Mouse (Mus musculus) hindbrain, embryonic 16.5 days (tissue): ENCODE results near the gene Scyl1. TPM values are rescaled to one million over a fixed set of nuclear protein-coding genes. Genes with fewer than 3 reads are reported as not detected.

Experiments
- ATAC-seq: fragments of 200-750 bp; cut with Nextera tagmentation; 2 replicates; pipeline ENCODE4 v1.8.0; 2017; ENCODE audit warnings: moderate TSS enrichment, moderate library complexity
- H3K27ac ChIP-seq: fragments of 300-500 bp; sonication (generic); 2 replicates; pipeline ENCODE4 v1.5.1; 2014; ENCODE audit warnings: low read depth, mild to moderate bottlenecking, control low read depth, low read length, moderate library complexity
- H3K27me3 ChIP-seq: fragments of 300-500 bp; sonication (generic); replicated peaks from 2 replicates; pipeline ENCODE4 v1.6.1; 2014; ENCODE audit warnings: low read length; ENCODE audit not compliant: control insufficient read depth, insufficient read depth
- H3K36me3 ChIP-seq: fragments of 300-500 bp; sonication (generic); 2 replicates; pipeline ENCODE4 v1.6.1; 2014; ENCODE audit warnings: mild to moderate bottlenecking, low read length, moderate library complexity, mixed read lengths; ENCODE audit not compliant: control insufficient read depth, insufficient read depth
- H3K4me1 ChIP-seq: fragments of 300-500 bp; sonication (generic); 2 replicates; pipeline ENCODE4 v1.6.1; 2014; ENCODE audit warnings: low read depth, low read length; ENCODE audit not compliant: control insufficient read depth, insufficient read depth
- H3K4me2 ChIP-seq: fragments of 300-500 bp; sonication (generic); 2 replicates; pipeline ENCODE4 v1.6.1; 2014; ENCODE audit warnings: mild to moderate bottlenecking, low read length, control low read depth, moderate library complexity
- H3K4me3 ChIP-seq: fragments of 300-500 bp; sonication (generic); 2 replicates; pipeline ENCODE4 v1.5.1; 2014; ENCODE audit warnings: mild to moderate bottlenecking, low read length, control low read depth, moderate library complexity
- H3K9ac ChIP-seq: fragments of 300-500 bp; sonication (generic); 2 replicates; pipeline ENCODE4 v1.6.1; 2014; ENCODE audit warnings: low read depth, mild to moderate bottlenecking, control low read depth, low read length, moderate library complexity
- H3K9me3 ChIP-seq: fragments of 300-500 bp; sonication (generic); 2 replicates; pipeline ENCODE4 v1.6.1; 2014; ENCODE audit warnings: mild to moderate bottlenecking, low read length, moderate library complexity; ENCODE audit not compliant: control insufficient read depth
- WGBS: fragments of 180-500 bp; shearing (Covaris S2); extraction: QIAGEN DNeasy Blood & Tissue Kit; methylation state at CpG from one replicate; pipeline ENCODE4 v1.1.7; 2014; 5-methylcytosine and 5-hydroxymethylcytosine counted together
- polyA plus RNA-seq: library from polyadenylated mRNA; unstranded; fragments of >200 nt; fragmentation: Nextera tagmentation; extraction: Ambion mirVana; gene quantifications from 2 replicates; pipeline ENCODE4 v1.2.1, GENCODE M21; 2015

The Scyl1 gene
- polyA plus RNA-seq, 1 experiment from 2014 or later: 83.2 TPM

DNA sequence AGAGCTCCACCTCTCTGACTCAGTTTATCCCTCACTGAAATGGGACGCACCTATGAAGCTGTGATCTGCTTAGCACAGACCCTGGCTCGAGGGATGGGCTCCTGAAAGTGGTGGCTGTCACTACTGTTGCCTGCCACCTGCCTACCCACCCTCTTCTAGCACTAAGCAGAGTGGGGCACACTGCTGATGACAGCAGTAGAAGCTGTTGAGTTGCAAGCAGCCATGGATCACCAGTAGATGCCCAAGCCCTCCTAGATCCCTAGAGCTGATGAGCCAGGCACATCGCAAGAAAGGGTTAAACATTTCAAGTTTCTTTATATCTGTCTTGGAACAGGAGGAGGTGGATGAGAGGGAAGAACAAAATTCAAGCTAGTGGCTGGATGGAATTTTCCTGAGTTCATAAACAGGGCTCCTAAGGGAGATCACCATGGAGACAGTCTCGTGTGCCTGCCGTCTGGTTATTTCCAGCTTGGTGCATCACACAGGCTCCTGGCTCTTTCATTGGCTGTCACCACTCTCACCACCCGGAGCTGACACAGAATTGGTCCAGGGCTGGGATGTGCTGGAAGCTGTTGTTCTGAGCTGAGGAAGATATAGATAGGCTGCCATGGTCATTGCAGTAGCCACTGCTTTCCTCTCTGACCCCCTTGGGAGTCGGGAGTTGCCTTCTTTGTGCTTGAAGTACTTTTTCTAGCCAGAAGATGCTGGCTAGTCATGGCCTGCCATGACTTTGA is 40.7 kb upstream of the Scyl1 start:
- H3K9me3 ChIP-seq: no peaks in the 10 kb centered on the region
- no peaks in the 10 kb centered on the region for H3K36me3 ChIP-seq
- peak overlapping the region; percentile 39 for H3K9ac ChIP-seq
- no peak overlapping the region for H3K4me3 ChIP-seq
- no peaks in the 10 kb centered on the region for H3K27me3 ChIP-seq
- WGBS: 34% methylated on average over 7 of the region's 7 CpGs
- peaks cover 35% of the 10 kb centered on the region for H3K4me1 ChIP-seq
- ATAC-seq: peak; percentile 96
- peak overlapping the region; percentile 39 for H3K4me2 ChIP-seq
- H3K27ac ChIP-seq: peak overlapping the region; percentile 95

DNA sequence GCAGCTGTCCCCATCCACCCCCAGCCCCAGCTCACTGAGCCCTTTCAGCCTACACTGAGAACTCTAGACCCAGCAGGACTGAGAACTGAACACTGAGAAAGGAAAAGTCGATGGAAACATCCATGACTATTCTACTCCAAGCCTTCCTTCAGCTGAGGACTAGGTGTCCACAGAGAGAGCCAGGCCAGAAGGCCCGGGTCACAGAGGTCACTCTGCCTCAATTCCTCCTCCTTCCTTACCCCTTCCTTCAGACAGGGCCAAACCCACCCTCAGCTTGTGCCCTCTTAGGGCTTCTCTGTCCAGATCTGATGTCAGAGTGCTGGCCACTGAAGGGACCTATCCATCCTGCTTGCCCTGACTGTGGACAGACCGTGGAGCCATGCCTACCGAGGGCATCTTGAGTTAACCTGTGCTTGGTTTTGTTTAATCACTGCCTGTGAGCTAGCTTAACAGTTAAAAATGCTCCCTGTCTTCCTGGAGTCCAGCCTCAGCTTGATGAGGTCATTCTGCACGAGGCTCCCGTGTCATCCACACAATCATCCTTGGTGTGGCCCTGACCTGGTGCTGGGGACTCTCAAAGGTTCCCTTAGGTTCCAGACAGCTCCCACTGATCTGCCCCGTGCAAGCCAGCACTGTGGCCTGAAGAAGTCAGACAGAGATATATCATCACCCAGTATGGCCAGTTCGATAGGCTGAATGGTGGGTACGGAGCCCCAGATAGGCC is 39.8 kb upstream of the Scyl1 start:
- no peak overlapping the region for H3K4me3 ChIP-seq
- H3K4me2 ChIP-seq: no peak overlapping the region
- H3K4me1 ChIP-seq: peaks cover 45% of the 10 kb centered on the region
- H3K27me3 ChIP-seq: no peaks in the 10 kb centered on the region
- peak overlapping the region; percentile 42 for H3K9ac ChIP-seq
- ATAC-seq: no peak
- H3K27ac ChIP-seq: peak overlapping the region; percentile 95
- no peaks in the 10 kb centered on the region for H3K9me3 ChIP-seq
- WGBS: 71% methylated on average over 9 of the region's 9 CpGs
- H3K36me3 ChIP-seq: no peaks in the 10 kb centered on the region

DNA sequence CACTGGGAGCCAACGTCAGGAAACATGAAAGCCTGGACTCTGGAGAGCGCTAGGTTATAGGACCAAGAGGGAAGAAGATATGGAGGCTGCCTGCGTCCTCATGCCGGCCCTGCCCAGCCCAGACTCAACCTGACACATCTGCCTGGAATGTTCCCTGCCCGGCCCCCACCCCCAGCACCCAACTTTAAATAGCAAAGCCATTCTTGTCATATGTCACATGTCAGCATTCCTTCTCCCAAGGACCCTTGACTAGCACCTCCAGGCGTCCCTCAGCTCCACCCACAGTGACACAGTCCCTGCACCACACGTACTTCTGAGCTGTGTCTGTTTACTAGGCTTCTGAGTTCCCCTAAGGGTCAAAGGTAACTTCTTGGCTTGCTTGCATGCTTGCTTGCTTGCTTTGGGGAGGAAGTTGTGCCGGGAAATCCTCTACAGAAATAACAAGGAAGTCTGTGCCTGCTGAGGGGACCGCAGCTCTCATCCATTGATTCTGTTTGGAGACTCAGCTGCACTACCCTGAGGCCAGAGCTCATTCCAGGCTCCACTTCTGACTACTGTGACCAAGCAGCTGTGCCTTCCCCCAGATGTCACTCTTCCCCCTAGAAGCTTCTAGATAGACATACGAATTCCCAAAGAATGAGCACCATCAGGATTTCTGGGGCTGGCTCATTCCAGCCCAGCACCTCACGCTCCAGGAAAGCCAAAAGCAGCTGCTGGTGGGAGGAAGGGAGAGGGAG is 39.1 kb upstream of the Scyl1 start:
- Histone ChIP-seq H3K9me3 (no peaks in the 10 kb centered on the region), H3K4me1 (peaks cover 47% of the 10 kb centered on the region), H3K4me2 (no peak overlapping the region), H3K4me3 (no peak overlapping the region), H3K9ac (peak overlapping the region; percentile 42), H3K27me3 (no peaks in the 10 kb centered on the region), H3K36me3 (no peaks in the 10 kb centered on the region), H3K27ac (peak overlapping the region; percentile 95)
- no peak for ATAC-seq
- 49% methylated on average over 11 of the region's 11 CpGs for WGBS

DNA sequence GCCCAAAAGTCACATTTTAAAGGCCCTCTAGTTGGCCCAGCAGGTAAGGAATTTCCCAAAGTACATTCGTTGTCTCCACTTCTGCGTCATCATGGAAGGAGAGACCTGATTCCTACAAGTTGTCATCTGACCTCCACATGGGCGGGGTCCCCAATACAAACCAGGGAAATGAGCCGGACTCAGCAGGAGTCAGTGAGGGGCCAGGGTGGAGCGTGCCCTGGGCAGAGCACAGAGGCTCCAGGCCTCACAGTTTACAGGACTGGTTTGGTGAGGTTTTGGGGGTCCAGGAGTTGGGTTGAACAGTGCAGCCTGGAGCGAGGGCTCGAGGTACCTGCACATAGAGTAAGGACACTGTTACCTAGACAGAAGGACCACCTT is 38.5 kb upstream of the Scyl1 start:
- no peaks in the 10 kb centered on the region for H3K36me3 ChIP-seq
- H3K4me2 ChIP-seq: no peak overlapping the region
- 61% methylated on average over 7 of the region's 7 CpGs for WGBS
- ATAC-seq: no peak
- peaks cover 48% of the 10 kb centered on the region for H3K4me1 ChIP-seq
- peak overlapping the region; percentile 95; the same call in 1 of the 2 replicates for H3K27ac ChIP-seq
- H3K4me3 ChIP-seq: no peak overlapping the region
- no peaks in the 10 kb centered on the region for H3K27me3 ChIP-seq
- no peak overlapping the region for H3K9ac ChIP-seq
- H3K9me3 ChIP-seq: no peaks in the 10 kb centered on the region

DNA sequence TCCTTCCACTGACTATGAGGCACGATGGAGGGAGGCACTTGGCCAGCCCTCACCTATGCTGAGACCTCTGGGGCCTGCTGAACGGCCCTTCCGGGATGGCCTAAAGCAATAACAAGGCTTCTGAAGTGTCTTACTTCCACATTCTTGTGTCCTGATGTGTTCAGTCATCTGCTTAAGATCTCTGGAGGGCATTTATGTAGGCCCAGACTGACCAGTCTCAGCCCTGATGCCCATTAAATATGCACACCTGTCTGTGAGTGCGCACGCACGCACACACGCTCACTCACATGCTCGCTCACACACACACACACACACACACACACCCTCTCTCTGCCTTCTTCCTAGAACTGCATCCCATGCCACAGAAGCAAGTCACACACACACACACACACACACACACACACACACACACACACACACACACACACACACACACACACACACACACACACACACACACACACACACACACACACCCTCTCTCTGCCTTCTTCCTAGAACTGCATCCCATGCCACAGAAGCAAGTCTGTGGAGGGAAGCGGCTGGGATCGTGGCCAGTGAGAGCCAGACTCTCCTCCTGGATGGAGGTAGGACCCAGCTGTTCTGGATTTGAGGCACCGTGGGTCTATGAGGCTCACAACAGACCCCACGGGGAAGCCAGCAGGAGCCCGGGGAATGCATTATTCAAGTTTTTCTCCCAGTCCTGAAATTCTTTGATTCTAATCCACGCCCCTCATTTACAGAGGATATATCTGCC is 37.9 kb upstream of the Scyl1 start:
- no peak overlapping the region for H3K4me3 ChIP-seq
- H3K36me3 ChIP-seq: no peaks in the 10 kb centered on the region
- ATAC-seq: no peak
- no peak overlapping the region for H3K4me2 ChIP-seq
- H3K27ac ChIP-seq: no peak overlapping the region
- 63% methylated on average over 14 of the region's 14 CpGs for WGBS
- peaks cover 54% of the 10 kb centered on the region for H3K4me1 ChIP-seq
- no peaks in the 10 kb centered on the region for H3K27me3 ChIP-seq
- H3K9ac ChIP-seq: no peak overlapping the region
- H3K9me3 ChIP-seq: no peaks in the 10 kb centered on the region

DNA sequence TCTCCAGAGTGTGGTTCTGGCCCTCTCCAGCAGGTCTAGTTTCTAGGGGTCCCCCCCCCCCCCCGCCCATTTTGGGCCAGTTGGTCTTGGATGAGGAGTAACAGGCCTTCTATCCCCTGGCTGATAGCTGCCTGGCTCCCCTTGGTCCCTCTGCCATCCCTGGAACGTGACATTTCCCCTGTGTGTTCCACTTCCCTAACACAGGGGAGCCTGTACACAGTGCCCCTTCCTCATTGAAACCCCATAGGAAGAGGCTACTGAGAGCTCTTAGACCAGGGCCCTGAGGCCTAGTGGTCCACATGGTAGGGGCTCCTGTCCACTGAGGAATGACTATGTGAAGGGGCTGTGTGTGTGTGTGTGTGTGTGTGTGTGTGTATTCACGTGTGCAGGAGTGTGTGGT is 36.5 kb upstream of the Scyl1 start:
- peaks cover 56% of the 10 kb centered on the region for H3K4me1 ChIP-seq
- 78% methylated on average over 3 of the region's 3 CpGs for WGBS
- no peaks in the 10 kb centered on the region for H3K36me3 ChIP-seq
- no peaks in the 10 kb centered on the region for H3K27me3 ChIP-seq
- no peak overlapping the region for H3K4me2 ChIP-seq
- H3K9me3 ChIP-seq: no peaks in the 10 kb centered on the region
- no peak overlapping the region for H3K9ac ChIP-seq
- no peak overlapping the region for H3K4me3 ChIP-seq
- ATAC-seq: no peak
- no peak overlapping the region for H3K27ac ChIP-seq

DNA sequence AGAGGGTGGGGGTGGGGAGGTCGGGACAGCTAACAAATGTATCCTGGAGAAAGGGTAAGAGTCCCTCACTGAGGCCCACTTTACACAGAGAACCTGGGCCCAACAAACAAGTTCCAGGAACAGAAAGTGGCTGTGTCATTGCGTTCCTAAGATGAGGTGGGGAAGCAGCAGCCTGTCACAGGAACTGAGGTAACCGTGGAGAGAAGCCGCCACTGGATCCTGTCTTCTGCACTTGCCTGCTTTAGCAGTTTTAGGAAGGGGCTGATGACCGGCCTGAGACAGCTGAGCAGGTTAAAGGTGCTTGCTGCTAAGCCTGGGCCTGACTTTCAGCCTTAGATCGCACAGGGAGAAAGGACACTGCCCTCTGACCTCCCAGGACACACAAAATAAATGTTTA is 35.6 kb upstream of the Scyl1 start:
- Histone ChIP-seq H3K4me3 (no peak overlapping the region), H3K27me3 (no peaks in the 10 kb centered on the region), H3K36me3 (no peaks in the 10 kb centered on the region), H3K4me1 (peaks cover 47% of the 10 kb centered on the region), H3K4me2 (no peak overlapping the region), H3K9ac (peak overlapping the region; percentile 50), H3K27ac (peak overlapping the region; percentile 78), H3K9me3 (no peaks in the 10 kb centered on the region)
- no peak for ATAC-seq
- 17% methylated on average over 6 of the region's 6 CpGs for WGBS

DNA sequence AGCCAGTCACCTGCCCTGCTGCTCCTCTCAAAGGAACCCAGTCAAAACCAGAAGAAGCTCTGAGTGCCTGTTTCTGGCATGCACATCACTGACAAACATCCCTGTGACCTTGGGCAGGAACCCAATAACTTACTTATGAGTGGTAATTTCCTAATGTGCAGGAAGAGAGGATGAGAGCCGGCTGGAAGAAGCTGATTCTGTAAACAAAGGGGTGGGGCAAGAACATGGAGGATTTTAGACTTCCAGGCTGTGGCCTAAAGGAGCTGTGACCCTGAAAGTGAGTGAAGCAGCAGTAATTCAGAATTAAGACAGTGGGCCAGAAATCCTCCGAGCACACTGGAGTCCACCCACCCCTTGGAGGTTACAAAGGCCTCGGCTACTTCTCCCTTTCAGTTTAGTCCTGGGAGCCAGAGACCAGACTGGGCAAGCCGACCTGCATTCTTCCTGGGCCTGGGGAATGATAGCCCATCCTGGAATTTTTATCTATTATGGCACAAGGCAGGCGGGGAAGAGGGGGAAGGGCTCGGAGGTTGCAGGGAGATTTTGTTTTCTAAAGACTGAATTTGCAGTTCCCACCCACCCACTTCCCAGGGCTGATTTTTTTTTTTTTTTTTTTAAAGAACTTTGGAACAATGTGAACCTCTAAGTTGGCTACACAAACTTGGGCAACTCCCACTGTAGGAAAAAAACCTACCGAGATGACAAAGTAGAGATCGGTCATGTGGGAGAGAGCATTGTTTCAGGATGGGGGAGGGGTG is 35.0 kb upstream of the Scyl1 start:
- Histone ChIP-seq H3K36me3 (no peaks in the 10 kb centered on the region), H3K4me2 (no peak overlapping the region), H3K9ac (peak overlapping the region; percentile 20; the same call in 1 of the 2 replicates), H3K4me1 (peaks cover 41% of the 10 kb centered on the region), H3K27me3 (no peaks in the 10 kb centered on the region), H3K9me3 (no peaks in the 10 kb centered on the region), H3K4me3 (no peak overlapping the region), H3K27ac (peak overlapping the region; percentile 78)
- ATAC-seq: no peak
- WGBS: 2% methylated on average over 8 of the region's 8 CpGs
